Mouse (Mus musculus) hindbrain, embryonic 14.5 days (tissue): ENCODE results near the gene Nacad. TPM values are rescaled to one million over a fixed set of nuclear protein-coding genes. Genes with fewer than 3 reads are reported as not detected.

Source experiments
- ATAC-seq: fragments of 200-750 bp; cut with Nextera tagmentation; 2 replicates; pipeline ENCODE4 v1.8.0; 2017; ENCODE audit warnings: moderate number of reproducible peaks, mild to moderate bottlenecking, moderate TSS enrichment, moderate library complexity; ENCODE audit not compliant: low FRiP score
- DNase-seq: peaks from one replicate; pipeline ENCODE4 v3.0.0-alpha.2; 2015; ENCODE audit warnings: low spot score
- H3K27ac ChIP-seq: fragments of 300-500 bp; sonication (generic); 2 replicates; pipeline ENCODE4 v1.5.1; 2014; ENCODE audit warnings: mild to moderate bottlenecking, moderate library complexity
- H3K27me3 ChIP-seq: fragments of 300-500 bp; sonication (generic); 2 replicates; pipeline ENCODE4 v1.6.1; 2014; ENCODE audit warnings: mild to moderate bottlenecking, low read length, mixed read lengths; ENCODE audit not compliant: control insufficient read depth, insufficient read depth
- H3K36me3 ChIP-seq: fragments of 300-500 bp; sonication (generic); replicated peaks from 2 replicates; pipeline ENCODE4 v1.6.1; 2014; ENCODE audit not compliant: control insufficient read depth, insufficient read depth
- H3K4me1 ChIP-seq: fragments of 300-500 bp; sonication (generic); replicated peaks from 2 replicates; pipeline ENCODE4 v1.6.1; 2014; ENCODE audit warnings: antibody characterized with exemption, low read length, mixed read lengths; ENCODE audit not compliant: control insufficient read depth, insufficient read depth
- H3K4me2 ChIP-seq: fragments of 300-500 bp; sonication (generic); replicated peaks from 2 replicates; pipeline ENCODE4 v1.6.1; 2014; ENCODE audit warnings: mild to moderate bottlenecking, moderate library complexity
- H3K4me3 ChIP-seq: fragments of 300-500 bp; sonication (generic); replicated peaks from 2 replicates; pipeline ENCODE4 v1.5.1; 2014; ENCODE audit warnings: mild to moderate bottlenecking, low read length
- H3K9ac ChIP-seq: fragments of 300-500 bp; sonication (generic); 2 replicates; pipeline ENCODE4 v1.6.1; 2014
- H3K9me3 ChIP-seq: fragments of 300-500 bp; sonication (generic); 2 replicates; pipeline ENCODE4 v1.6.1; 2016; ENCODE audit warnings: low read length; ENCODE audit not compliant: control insufficient read depth
- WGBS: fragments of 180-500 bp; shearing (Covaris S2); extraction: QIAGEN DNeasy Blood & Tissue Kit; methylation state at CpG from one replicate; pipeline ENCODE4 v1.1.7; 2014; 5-methylcytosine and 5-hydroxymethylcytosine counted together
- polyA plus RNA-seq: library from polyadenylated mRNA; unstranded; fragments of >200 nt; fragmentation: Nextera tagmentation; extraction: Ambion mirVana; gene quantifications from 2 replicates; pipeline ENCODE4 v1.2.1, GENCODE M21; 2014

The Nacad gene
- polyA plus RNA-seq, 1 experiment from 2014 or later, result 75.9 TPM

GRCm38 (mm10) chr11:6558234-6558633, 47.6 kb downstream of the Nacad start:
- DNase-seq, result no peak
- Histone ChIP-seq H3K27ac (no peak overlapping the region), H3K27me3 (no peaks in the 10 kb centered on the region), H3K4me1 (no peaks in the 10 kb centered on the region; the same call in 1 of the 2 replicates), H3K9ac (no peak overlapping the region), H3K4me2 (no peak overlapping the region), H3K4me3 (no peak overlapping the region), H3K36me3 (no peaks in the 10 kb centered on the region; the same call in 1 of the 2 replicates), H3K9me3 (no peaks in the 10 kb centered on the region)
- WGBS, result 90% methylated on average over 3 of the region's 3 CpGs
- no peak for ATAC-seq

- ATAC-seq (no peak), DNase-seq (no peak)
- no peaks in the 10 kb centered on the region for H3K9me3 ChIP-seq
- no peaks in the 10 kb centered on the region for H3K27me3 ChIP-seq
- H3K4me2 ChIP-seq, result no peak overlapping the region
- no peak overlapping the region for H3K27ac ChIP-seq
- no peak overlapping the region for H3K9ac ChIP-seq
- WGBS, result 95% methylated on average over 3 of the region's 3 CpGs
- H3K4me1 ChIP-seq, result peaks cover 14% of the 10 kb centered on the region
- no peak overlapping the region for H3K4me3 ChIP-seq
- peaks cover 4% of the 10 kb centered on the region; the same call in 1 of the 2 replicates for H3K36me3 ChIP-seq
Measured at GRCm38 (mm10) chr11:6550201-6550600, 55.7 kb downstream of the Nacad start.

DNA sequence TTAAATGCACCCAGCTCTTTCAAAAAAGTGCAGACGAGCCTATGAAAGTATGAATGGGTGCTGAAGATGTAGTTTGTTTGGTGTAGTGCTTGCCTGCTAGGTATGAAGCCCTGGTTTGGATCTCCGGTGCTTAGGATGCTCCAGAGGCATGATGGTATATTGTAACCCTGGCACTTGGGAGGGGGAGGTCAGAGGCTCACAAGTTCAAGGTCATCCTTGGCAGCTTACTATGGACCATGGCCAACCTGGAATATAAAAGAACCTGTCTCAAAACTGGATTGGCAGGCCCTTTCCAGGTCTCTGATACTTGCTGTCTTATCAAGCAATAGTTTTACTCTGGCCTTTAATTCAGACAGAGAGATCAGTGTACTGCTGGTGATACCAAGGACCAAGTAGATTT, 56.1 kb downstream of the Nacad start:
- no peak overlapping the region for H3K4me3 ChIP-seq
- 96% methylated on average over 2 of the region's 2 CpGs for WGBS
- no peak overlapping the region for H3K27ac ChIP-seq
- no peak overlapping the region for H3K4me2 ChIP-seq
- peaks cover 4% of the 10 kb centered on the region; the same call in 1 of the 2 replicates for H3K36me3 ChIP-seq
- DNase-seq, result no peak
- no peaks in the 10 kb centered on the region for H3K27me3 ChIP-seq
- H3K4me1 ChIP-seq, result peaks cover 14% of the 10 kb centered on the region
- no peak overlapping the region for H3K9ac ChIP-seq
- ATAC-seq, result no peak
- H3K9me3 ChIP-seq, result no peaks in the 10 kb centered on the region

Other genes starting within 250 kb of the Nacad start
- gene Zmiz2, start 217.0 kb downstream of the Nacad start, polyA plus RNA-seq, result 31.7 and 33.5 TPM in 2 replicates
- 4,304 and 4,427 TPM in 2 replicates for gene Ppia, start 190.6 kb downstream of the Nacad start, polyA plus RNA-seq
- 239 and 249 TPM in 2 replicates for gene H2afv, start 161.6 kb downstream of the Nacad start, polyA plus RNA-seq
- gene Purb, start 130.1 kb downstream of the Nacad start, polyA plus RNA-seq, result 9.8 and 9.9 TPM in 2 replicates
- 0.31 and 0.74 TPM in 2 replicates for gene Myo1g, start 85.1 kb downstream of the Nacad start, polyA plus RNA-seq
- gene Ccm2, start 59.2 kb downstream of the Nacad start, polyA plus RNA-seq, result 89.0 and 89.4 TPM in 2 replicates
- gene Tbrg4, start 20.0 kb upstream of the Nacad start, polyA plus RNA-seq, result 25.7 and 26.5 TPM in 2 replicates
- gene Wap, start 32.6 kb upstream of the Nacad start, polyA plus RNA-seq, result not detected in 2 replicates
- 22.1 and 26.7 TPM in 2 replicates for gene Ramp3, start 52.5 kb upstream of the Nacad start, polyA plus RNA-seq
- gene Gm11983, start 231.6 kb upstream of the Nacad start, polyA plus RNA-seq, result not detected in 2 replicates